Mouse (Mus musculus): ENCODE measurements at regions not wholly inside any gene's neighbourhood (a gene's known extent, or its start where the extent isn't known, plus 50 kb on each side); places are given as distances from the start of the nearest gene placed in this dataset.
A peak's percentile ranks its signal among the peaks of the same experiment; 100 is the strongest.

DNA sequence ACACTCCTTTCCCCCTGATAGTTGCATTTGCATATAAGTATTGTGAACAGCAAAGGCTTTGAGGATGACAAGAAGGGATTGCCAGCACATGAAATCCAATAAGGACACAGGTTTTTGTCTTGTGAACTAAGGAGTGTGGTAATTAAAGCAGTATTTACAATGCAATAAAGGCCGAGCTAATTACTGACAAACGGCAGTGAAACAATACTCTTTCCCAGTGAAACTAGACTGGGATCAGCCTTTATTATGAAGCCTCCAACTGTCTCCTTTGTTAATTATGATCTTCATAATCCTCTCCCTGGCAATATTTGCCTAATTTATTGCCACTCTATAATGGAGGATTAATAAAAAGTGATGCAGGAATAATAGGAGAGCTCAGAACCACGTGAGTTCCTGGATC is 704.2 kb upstream of the Api5 start:
- DNase-seq (ENCODE audit: low spot score in 2 of 2), result no peak

DNA sequence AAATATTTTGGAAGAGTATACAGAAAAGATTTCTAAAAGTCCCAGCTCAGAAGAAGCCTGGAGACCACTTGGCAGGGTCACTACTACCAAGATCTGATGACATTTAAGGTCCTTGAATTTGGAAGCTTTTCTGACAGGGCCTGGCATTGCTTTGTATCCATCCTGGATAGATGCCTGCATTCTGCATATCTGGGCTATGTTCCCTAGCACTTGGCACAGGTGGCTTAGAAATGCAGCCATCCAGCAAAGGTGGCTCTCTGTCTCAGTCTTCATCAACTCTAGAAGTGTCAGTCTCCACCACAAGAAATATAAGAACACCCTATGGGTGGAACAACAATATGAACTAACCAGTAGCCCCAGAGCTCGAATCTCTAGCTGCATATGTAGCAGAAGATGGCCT is 702.2 kb upstream of the Api5 start:
- DNase-seq (ENCODE audit: low spot score in 2 of 2), result peak in 1 of 2 experiments; percentile 12

DNA sequence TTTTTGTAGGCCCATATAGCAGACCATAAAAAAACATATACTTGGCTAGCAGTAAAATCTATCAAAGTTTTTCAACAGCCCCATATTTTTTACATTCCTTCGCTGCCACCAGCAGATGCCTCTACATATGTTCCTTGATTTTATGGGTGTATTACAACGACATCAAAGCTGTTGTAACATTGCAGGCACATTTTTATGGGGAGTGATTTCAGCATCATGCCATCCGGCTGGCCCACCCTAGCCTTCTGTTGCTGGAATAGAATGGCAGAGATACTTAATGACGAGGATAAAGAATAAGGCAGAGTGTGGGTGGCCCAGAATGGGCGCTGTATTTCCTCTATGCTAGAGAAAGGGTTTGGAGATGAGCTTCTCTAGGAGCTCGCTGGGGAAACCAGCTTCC is 698.7 kb upstream of the Api5 start:
- no peak for DNase-seq (ENCODE audit: low spot score in 2 of 2)

DNA sequence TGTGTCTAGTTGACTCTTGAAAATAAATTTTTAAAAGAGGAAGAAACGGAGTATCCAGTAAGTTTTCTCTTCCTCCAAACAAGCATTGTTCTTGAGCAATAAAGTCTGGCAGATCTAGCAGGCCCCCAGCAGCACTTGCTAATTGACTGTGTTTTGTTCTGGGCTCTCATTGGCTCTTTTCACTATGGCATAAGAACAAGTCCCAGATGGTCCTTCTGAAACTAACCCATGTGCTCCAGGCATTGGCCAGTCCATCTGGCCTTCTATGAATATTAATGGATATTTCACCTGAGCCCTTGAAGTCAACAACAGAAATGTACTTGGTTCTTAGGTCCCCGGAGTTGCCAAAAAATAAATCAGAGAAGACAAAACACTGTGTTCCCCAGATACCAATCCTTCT is 693.2 kb upstream of the Api5 start:
- DNase-seq (ENCODE audit: low spot score in 2 of 2), result no peak

DNA sequence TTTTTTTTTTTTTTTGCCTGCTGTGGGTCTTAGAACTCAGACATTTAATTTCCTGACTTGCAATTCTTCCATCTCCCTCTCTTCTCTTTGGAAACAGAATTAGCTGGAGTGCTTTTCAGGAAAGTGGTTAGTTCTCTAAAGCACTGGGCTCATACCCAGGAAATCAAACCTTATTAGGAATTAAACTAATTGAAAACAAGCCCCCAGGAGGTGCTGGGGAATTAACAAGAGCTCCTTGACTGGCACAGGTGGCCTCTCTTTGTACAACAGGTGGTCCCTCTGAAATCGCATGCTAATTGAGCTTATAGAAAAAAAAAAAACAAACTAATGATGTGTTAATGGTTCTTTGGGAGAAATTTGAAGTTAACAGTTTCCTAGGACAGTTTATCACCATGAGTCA is 690.8 kb upstream of the Api5 start:
- DNase-seq (ENCODE audit: low spot score in 2 of 2), result no peak

DNA sequence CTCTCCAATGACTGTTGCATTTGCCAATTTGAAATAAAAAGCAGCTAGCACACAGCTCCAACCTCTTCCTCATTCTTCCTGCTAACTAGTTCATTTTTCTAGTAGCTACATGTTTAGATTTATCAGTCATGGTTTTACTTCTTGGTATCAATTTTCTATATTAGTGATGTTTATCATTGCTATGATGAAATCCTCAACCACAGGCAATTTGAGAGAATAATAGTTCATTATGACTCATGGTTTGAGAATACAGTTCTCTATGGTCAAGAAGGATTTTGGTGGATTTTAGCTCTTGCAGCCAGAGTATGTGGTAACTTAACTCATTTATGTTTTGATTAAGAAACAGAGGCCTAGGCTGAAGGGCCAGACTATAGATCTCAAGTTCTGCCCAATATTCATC is 681.6 kb upstream of the Api5 start:
- DNase-seq (ENCODE audit: low spot score in 2 of 2), result no peak

DNA sequence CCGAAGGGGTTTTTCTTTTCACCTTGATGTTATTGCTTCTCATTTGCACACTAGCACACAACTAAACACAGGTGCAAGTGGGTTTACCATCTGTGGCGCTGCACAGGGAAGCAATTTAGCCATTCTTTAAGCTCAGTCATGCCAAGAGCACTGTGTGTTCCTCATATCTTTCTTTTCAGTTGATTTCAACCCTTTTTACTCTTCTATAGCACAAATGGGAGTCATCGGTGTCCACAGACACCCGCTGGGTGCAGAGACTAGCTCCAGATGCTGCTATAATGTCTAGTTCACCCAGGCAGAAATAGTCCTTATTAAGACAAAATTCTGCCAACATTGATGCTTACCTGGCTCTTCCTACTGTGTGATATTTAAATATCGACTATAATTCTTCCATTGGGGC is 659.1 kb upstream of the Api5 start:
- no peak for DNase-seq (ENCODE audit: low spot score in 2 of 2)

DNA sequence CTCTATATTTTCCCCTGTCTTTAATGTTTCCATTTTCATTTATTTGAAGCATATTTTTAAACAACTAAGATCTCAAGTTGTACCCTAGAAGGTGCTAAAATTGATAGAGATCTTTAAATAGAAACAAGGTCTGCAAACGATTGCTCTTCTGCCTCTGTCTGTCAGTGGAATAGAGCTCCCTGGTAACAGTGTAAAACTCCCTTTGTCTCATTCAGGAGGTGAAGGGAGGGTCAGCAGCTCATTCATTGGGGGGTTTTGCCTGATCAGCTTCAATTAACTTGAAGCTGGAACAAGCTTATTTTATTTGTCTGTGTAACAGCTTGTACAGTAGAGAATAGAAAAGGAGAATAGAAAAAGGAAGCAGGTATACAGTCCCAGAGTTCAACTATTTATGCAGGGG is 616.7 kb upstream of the Api5 start:
- no peak for DNase-seq (ENCODE audit: low spot score in 2 of 2)

DNA sequence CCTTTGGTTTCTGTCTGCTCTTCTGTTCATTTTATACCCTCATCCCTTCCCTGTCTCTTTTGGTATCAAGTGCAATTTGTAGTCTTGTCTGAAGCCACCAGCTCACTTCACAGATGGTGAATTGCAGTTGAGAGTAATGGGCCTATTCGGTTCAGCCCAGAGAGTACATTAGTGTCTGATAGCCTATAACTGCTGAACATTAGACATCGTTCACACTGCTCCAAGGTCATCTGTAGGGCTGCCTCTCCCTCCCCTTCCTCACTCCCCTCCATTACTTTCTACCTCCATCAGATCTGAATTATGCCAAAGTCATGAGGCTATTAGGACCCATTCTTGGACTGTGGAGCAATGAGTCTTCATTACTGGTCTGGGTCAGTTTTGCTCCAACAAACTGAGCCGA is 615.9 kb upstream of the Api5 start:
- no peak for DNase-seq (ENCODE audit: low spot score in 2 of 2)
